Mouse (Mus musculus): ENCODE data around the gene Zg16. TPM values are rescaled to one million over a fixed set of nuclear protein-coding genes. Genes with fewer than 3 reads are reported as not detected.

The Zg16 gene
- 0.98 to 4.6 TPM (median 1.9 TPM) in 3 of 4 replicates, not detected in the other for total RNA-seq (2023)

DNA sequence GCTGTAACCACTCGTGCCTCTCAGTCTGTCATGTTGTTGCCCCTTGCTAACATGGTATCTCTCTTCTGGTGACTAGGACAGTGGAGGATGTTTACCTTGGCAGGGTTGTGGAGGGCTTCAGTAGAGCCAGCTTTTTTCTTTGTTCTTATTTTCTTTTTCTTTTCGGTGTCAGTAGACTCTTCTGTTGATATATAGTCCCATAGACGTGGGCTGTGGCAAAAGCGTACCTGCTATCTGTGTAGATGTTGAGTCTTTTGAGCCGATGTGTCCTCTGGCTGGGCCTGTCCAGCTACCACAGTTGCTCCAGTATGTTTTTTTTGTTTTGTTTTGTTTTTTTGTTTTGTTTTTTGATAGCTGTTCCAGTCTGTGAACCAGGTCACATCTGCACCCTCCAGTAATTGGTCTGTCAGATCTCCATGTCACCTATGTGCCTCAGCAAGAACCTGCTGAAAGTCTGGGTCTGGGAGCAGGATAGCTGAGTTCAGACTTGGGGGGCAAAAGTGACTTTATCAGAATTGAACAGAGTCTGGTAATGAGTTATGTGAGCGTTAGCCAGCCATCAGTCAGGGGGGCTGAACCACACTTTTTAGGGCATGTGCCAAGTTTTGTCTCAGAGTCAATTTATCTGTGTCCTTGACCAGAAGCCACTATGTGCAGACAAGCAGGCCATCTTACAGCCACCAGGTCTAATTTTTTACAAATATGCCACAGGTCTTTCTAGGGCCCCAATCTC, at the start of gene Zg16:
TSS of gene Zg16 (minus strand) at position 51 of the 733 bp plus-strand sequence.

DNA sequence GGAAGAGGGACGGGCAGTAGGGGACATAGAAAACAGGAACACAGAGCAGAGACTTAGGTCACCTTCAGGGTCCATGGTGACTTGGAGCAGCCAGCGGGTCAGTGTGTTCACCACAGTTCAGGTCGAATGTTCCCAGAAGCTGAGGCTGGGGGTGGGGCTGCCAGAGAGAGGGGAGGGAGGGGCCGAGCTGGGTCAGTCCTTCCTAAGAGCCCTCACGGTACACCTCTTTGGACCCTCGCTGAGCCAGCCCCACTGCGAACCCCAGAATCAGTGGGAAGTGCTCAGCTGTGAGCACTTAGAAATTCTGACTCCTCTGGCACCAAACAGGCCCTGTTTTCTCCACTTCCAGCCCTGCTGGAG, 34.8 kb upstream of the Zg16 start, which contains the start of gene Qprt:
TSS of gene Qprt (minus strand) at position 316 of the 360 bp plus-strand sequence.

DNA sequence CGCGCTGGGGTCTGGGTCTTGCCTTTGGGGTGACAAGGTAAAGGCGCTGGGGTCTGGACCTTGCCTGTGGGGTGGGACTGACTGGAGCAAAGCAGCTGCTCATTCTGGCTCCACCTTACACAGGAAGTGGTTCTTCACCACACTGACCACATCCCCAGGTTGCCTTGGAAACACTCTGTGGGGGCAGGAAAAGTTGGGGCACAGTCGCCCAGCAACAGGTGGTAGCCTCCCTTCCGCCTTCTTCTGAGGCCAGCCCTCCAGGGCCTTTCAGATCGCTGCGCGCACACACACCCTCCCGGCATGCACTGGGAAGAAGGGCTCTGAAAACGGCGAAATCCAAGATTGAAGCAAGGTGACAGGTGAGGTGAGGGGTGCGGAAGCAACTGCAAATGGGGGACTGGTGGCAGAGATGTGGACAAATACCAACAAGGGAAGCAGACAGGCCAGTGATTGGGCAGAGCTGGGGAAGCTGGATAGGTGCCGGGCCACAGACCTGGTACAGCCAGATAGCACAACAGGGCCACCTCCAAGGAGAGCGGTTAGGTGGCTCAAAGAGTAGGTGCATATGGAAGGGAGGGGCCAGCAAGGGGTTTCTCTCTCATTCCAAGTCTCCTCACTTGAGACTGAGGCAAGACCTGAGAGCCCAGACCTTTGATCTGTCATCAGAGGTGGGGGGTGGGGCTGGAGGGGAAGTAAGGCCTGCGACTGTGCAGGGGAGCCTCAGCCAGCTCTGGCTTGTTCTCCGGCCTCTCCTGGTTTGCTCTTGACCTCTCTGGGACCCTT, 4.2 kb upstream of the Zg16 start, which contains the start of gene AI467606:
TSS of gene AI467606 (plus strand) at position 246 of the 783 bp plus-strand sequence.

DNA sequence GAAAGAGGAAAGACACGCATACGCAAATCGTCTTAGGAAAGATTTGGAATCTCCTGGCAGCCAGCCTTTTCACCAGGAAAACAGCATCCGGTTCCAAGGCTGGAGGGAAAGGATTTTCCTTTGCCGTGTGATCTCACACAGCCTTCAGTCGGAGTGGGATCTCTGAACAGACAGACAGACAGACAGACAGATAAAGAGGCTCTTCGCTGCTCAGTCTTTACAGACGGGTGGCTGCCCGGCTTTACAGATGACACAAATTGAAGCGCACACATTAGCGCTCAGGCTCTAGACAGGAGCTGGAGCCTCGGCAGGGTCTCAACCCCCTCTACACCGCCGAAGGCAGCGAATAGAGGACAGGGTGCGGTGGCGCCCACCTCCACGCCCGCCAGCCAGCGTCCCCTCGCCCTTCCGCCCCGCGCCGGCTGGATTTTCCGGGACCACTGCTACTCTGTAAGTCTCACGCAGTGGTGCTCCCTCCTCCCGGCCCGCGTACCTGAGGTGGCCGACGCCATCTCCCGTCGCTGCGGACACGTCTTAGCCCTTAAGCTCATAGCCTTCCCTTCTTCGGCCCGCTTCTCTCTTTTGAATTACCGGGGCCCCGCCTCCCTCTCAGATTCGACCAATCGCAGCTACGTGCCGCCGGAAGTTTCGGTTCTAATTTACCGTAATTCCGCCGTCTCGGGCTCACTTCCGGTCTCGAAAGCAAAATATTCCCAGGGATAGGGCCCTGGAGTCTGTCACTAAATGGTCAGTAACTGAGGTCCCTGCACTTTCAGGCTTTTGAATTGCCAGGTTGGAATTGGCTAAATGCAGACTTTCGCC, 45.1 kb downstream of the Zg16 start, which contains the start of gene Kif22:
TSS of gene Kif22 (minus strand) at position 621 of the 822 bp plus-strand sequence.

DNA sequence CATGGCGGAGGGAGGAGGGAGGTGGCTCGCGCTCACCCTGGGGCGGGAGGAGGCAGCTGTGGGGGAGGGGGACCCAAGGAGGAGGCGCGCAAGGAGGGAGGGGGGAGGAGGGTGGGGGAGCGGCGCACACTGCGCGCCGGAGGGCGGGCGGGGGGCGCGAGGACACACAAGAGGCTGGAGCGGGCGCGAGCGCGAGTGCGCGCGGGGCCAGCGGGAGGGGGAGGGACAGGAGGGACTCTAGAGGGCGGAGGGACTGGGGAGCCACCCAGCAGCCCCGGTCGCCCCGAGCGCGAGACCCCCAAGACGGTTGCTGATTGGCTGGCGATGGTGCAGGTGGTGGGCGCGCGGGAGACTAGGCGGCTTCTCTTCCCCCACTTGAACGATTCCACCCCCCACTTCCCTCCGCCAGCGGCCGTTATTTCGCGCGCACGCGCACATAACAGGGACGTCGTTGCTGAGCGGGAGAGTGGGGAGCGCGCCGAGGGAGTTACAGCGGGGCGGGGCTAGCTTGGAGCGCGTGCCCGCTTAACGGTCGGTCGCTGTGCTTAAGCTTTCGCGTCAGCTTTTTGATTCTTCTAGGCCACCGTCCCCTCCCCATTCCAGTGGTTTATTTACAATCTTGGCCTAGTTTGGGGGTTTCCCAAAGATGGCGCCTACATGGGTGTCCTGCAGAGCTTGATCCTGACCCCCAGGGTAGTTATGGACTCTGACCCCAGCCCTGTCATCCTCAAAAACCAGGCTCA, 60.0 kb downstream of the Zg16 start, which contains the start of gene Maz:
TSS of gene Maz (minus strand) at position 54 of the 743 bp plus-strand sequence.

DNA sequence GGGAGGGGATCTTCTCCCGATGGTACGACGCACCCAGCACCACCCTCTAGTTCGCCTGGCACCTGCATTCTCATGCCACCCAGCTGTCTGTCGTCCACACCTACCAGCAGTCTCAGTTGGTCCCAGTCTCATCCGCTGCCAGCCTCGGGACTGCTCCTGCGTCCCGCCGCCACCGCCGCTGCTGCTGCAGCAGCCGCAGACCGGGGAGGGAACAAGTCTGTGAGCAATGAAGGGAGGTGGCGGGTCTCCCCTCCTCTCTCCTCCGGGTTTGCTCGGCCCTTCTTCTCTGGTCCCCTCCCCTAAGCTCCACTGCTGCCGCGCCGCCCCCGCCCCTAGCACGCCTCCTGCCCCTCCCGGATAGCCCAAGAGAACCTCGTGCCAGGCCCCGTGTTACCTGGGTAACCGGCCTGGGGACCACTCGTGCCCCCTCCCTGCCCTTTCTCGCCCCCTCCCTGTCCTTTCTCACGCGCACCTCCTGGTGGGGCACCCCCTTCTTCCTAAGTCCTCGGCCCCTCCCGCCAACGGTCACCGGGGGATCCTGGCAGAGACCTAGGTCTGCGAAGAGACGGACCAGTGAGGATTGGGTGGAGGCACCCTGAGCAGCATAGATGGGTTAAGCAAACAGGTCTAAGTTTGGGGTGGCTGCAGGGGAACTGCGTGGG, 66.1 kb downstream of the Zg16 start, which contains the start of the genes Gm42742 and Prrt2:
TSS of gene Gm42742 (minus strand) at position 197 of the 662 bp plus-strand sequence.
TSS of gene Prrt2 (minus strand) at position 311 of the 662 bp plus-strand sequence.

DNA sequence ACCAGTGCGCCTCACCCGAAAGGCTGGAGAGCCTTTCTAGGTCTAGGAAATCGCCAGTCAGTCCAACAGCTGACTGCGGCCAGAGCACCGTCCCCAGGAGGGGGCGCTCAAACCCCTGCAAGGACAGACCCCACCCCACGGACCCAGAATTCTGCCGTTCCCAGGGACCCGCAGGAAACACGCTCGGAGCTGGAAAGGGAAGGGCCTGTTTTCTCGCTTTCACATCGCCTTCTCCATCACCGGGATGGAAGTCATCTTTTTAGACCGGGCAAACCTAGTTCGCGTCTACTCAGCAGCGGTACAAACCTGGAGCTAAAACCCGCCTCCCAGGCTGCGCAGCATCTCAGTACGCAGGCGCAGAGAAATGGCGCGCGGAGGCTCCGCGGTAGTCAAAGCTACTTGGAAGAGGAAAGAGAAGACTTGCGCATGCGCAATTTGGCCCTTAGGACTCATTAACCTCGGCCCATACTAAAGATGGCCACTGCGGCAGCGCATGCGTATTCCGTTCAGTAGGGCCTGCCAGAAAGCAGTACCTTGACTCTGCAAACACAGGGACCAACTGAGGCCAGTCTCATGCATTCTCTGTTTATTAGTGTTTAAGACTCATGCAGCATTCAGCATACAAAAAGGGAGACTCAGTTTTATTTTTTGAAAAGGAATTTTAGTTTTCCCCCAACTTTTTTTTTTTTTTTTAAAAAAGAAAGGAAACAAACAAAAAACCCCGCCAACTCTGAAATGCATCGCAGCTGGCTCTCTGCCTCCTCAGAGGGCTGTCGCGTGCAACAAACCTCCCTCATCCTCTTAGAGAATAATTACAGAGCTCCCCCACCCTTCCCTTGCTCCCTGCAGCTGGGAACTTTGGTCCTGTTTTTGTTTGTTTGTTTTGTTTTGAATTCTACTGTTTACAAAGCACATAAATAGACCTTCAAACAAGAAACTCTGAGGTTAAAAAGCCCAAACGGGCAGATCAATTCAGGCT, 69.9 kb downstream of the Zg16 start, which contains the start of gene Pagr1a:
TSS of gene Pagr1a (minus strand) at position 382 of the 979 bp plus-strand sequence.

DNA sequence TGATC, 70.8 kb downstream of the Zg16 start, which contains the start of gene Pagr1b:
TSS of gene Pagr1b (minus strand) at position 4 of the 5 bp plus-strand sequence.

DNA sequence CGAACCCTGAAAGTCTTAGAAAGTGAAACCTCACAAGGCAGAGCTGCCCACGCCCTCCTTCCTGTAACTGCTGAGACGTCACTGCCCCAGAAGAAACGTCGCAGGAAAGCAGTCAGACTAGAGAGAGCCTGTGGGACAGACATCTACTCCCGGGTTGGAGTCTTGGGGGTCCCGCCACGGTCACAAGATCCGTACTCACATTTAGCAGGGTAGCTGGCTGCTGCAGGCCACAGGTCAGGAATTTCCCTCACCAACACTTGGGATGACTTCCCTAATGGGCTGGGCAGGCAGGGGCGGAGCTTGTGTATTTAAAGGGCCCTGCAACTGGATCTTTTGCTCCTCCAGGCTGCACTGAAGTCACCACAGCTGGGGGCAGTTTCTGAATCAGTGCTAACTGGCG, 72.8 kb downstream of the Zg16 start, which contains the start of gene Mvp:
TSS of gene Mvp (minus strand) at position 302 of the 400 bp plus-strand sequence.

Other genes starting within 250 kb of the Zg16 start
- gene Doc2a, start 239.9 kb downstream of the Zg16 start, total RNA-seq (2023), result not detected in 4 replicates
- gene Hirip3, start 225.4 kb downstream of the Zg16 start, total RNA-seq (2023), result 20.9 to 32.3 TPM (median 26.0 TPM) in 4 replicates
- 78.5 to 88.5 TPM (median 82.9 TPM) in 4 replicates for gene Ino80e, start 225.0 kb downstream of the Zg16 start, total RNA-seq (2023)
- 79.8 to 90.3 TPM (median 84.2 TPM) in 4 replicates for gene Taok2, start 202.6 kb downstream of the Zg16 start, total RNA-seq (2023)
- 37.9 to 43.4 TPM (median 42.2 TPM) in 4 replicates for gene Tmem219, start 164.4 kb downstream of the Zg16 start, total RNA-seq (2023)
- gene Kctd13, start 158.4 kb downstream of the Zg16 start, total RNA-seq (2023), result 39.8 to 42.9 TPM (median 41.8 TPM) in 4 replicates
- gene Asphd1, start 137.7 kb downstream of the Zg16 start, total RNA-seq (2023), result not detected in 4 replicates
- 4.0 to 6.6 TPM (median 5.4 TPM) in 4 replicates for gene Sez6l2, start 136.8 kb downstream of the Zg16 start, total RNA-seq (2023)
- 62.8 to 64.5 TPM (median 64.2 TPM) in 4 replicates for gene Cdipt, start 111.4 kb downstream of the Zg16 start, total RNA-seq (2023)
- gene Cdiptos, start 111.2 kb downstream of the Zg16 start, total RNA-seq (2023), result 0.39 to 2.0 TPM (median 0.92 TPM) in 4 replicates
- gene Mvp, start 72.7 kb downstream of the Zg16 start, total RNA-seq (2023), result 40.5 to 49.3 TPM (median 44.5 TPM) in 4 replicates
- gene Pagr1b, start 70.8 kb downstream of the Zg16 start, total RNA-seq (2023), result 3.2 to 10.6 TPM (median 8.7 TPM) in 3 of 4 replicates, not detected in the other
- gene Pagr1a, start 70.0 kb downstream of the Zg16 start, total RNA-seq (2023), result 10.5 to 44.7 TPM (median 14.2 TPM) in 4 replicates
- gene Gm42742, start 66.2 kb downstream of the Zg16 start, total RNA-seq (2023), result 7.4 to 42.0 TPM (median 30.9 TPM) in 4 replicates
- gene Prrt2, start 66.1 kb downstream of the Zg16 start, total RNA-seq (2023), result 1.4 to 2.1 TPM (median 1.8 TPM) in 3 of 4 replicates, not detected in the other
- gene Maz, start 60.3 kb downstream of the Zg16 start, total RNA-seq (2023), result 210 to 225 TPM (median 222 TPM) in 4 replicates
- 1.3 to 3.1 TPM (median 2.1 TPM) in 4 replicates for gene Kif22, start 44.9 kb downstream of the Zg16 start, total RNA-seq (2023)
- 51.6 to 60.7 TPM (median 59.8 TPM) in 4 replicates for gene AI467606, start 4.0 kb upstream of the Zg16 start, total RNA-seq (2023)
- 0.37 TPM in 1 of 4 replicates, not detected in the others for gene Qprt, start 34.9 kb upstream of the Zg16 start, total RNA-seq (2023)
- gene Spn, start 50.5 kb upstream of the Zg16 start, total RNA-seq (2023), result 5.3 to 6.6 TPM (median 5.9 TPM) in 4 replicates
- 69.5 to 80.2 TPM (median 75.6 TPM) in 4 replicates for gene Cd2bp2, start 108.7 kb upstream of the Zg16 start, total RNA-seq (2023)
- 49.9 to 72.7 TPM (median 65.7 TPM) in 4 replicates for gene Tbc1d10b, start 121.1 kb upstream of the Zg16 start, total RNA-seq (2023)
- gene Mylpf, start 121.6 kb upstream of the Zg16 start, total RNA-seq (2023), result 4.1 to 8.2 TPM (median 5.3 TPM) in 4 replicates
- gene Zfp553, start 145.7 kb upstream of the Zg16 start, total RNA-seq (2023), result 8.8 to 11.3 TPM (median 10.0 TPM) in 4 replicates
- 398 to 439 TPM (median 400 TPM) in 4 replicates for gene Sept1, start 145.8 kb upstream of the Zg16 start, total RNA-seq (2023)
- gene Zfp771, start 156.9 kb upstream of the Zg16 start, total RNA-seq (2023), result 11.6 to 23.5 TPM (median 13.5 TPM) in 4 replicates
- 14.3 to 19.5 TPM (median 15.7 TPM) in 4 replicates for gene Dctpp1, start 173.4 kb upstream of the Zg16 start, total RNA-seq (2023)
- 24.1 to 28.3 TPM (median 25.3 TPM) in 4 replicates for gene Sephs2, start 186.7 kb upstream of the Zg16 start, total RNA-seq (2023)
- 114 to 124 TPM (median 119 TPM) in 4 replicates for gene Itgal, start 208.9 kb upstream of the Zg16 start, total RNA-seq (2023)